Mouse (Mus musculus): ENCODE measurements around the gene Cpxm1. TPM values are rescaled to one million over a fixed set of nuclear protein-coding genes. Genes with fewer than 3 reads are reported as not detected.

Gene Cpxm1
- polyA plus RNA-seq (2015; fragmentation: Nextera tagmentation; extraction: Ambion mirVana): 2.5 and 5.0 TPM in 2 replicates

- no peaks in the 10 kb centered on the region for H3K36me3 ChIP-seq (ENCODE audit: control insufficient read depth, insufficient read depth)
- peaks cover 30% of the 10 kb centered on the region for H3K27me3 ChIP-seq (ENCODE audit: control insufficient read depth, insufficient read depth, low read depth, low read length)
- H3K4me2 ChIP-seq (ENCODE audit: low read depth, low read length): peak within 1 kb of the TSS; percentile 63
- no peak for ATAC-seq (ENCODE audit: low read depth)
- no peaks in the 10 kb centered on the region for H3K9me3 ChIP-seq (replicated peaks; ENCODE audit: control insufficient read depth, low read length)
- WGBS (ENCODE audit: insufficient replicate concordance): 1% methylated on average over 50 of the region's 53 CpGs
- no peak within 1 kb of the TSS for H3K9ac ChIP-seq (ENCODE audit: low read depth, low read length)
- no peak within 1 kb of the TSS for H3K27ac ChIP-seq (ENCODE audit: low read length)
- no peaks in the 10 kb centered on the region for H3K4me1 ChIP-seq (ENCODE audit: control insufficient read depth, low read depth, low read length)
- peak within 1 kb of the TSS; percentile 38 for H3K4me3 ChIP-seq (ENCODE audit: low read depth, low read length)
Measured at GRCm38 (mm10) chr2:130397186-130397985, at the start of gene Cpxm1. Gene Cpxm1, minus strand, starts transcription at chr2:130397574.

DNA sequence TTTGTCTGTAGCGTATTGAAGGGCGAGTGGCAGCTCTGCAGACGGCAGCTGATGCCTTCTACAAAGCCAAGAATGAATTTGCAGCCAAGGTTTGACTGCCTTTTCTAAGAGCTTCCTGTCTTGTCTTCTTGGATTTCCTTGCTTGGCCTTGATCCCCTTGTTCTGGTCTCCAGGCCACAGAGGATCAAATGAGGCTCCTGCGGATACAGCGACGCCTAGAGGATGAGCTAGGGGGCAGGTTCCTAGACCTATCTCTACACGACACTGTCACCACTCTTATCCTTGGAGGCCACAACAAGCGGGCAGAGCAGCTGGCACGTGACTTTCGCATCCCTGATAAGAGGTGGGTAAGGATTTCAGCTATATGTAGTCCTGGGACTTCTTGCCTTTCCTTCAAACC, 44.8 kb upstream of the Cpxm1 start:
- ATAC-seq (ENCODE audit: low read depth): peak; percentile 79
- Histone ChIP-seq H3K36me3 (ENCODE audit: control insufficient read depth, insufficient read depth) (peaks cover 40% of the 10 kb centered on the region), H3K4me3 (ENCODE audit: low read depth, low read length) (no peak overlapping the region), H3K9me3 (replicated peaks; ENCODE audit: control insufficient read depth, low read length) (no peaks in the 10 kb centered on the region), H3K9ac (ENCODE audit: low read depth, low read length) (no peak overlapping the region), H3K4me1 (ENCODE audit: control insufficient read depth, low read depth, low read length) (peaks cover 12% of the 10 kb centered on the region), H3K27me3 (ENCODE audit: control insufficient read depth, insufficient read depth, low read depth, low read length) (no peaks in the 10 kb centered on the region), H3K27ac (ENCODE audit: low read length) (no peak overlapping the region), H3K4me2 (ENCODE audit: low read depth, low read length) (no peak overlapping the region)
- 45% methylated on average over 10 of the region's 10 CpGs for WGBS (ENCODE audit: insufficient replicate concordance)

DNA sequence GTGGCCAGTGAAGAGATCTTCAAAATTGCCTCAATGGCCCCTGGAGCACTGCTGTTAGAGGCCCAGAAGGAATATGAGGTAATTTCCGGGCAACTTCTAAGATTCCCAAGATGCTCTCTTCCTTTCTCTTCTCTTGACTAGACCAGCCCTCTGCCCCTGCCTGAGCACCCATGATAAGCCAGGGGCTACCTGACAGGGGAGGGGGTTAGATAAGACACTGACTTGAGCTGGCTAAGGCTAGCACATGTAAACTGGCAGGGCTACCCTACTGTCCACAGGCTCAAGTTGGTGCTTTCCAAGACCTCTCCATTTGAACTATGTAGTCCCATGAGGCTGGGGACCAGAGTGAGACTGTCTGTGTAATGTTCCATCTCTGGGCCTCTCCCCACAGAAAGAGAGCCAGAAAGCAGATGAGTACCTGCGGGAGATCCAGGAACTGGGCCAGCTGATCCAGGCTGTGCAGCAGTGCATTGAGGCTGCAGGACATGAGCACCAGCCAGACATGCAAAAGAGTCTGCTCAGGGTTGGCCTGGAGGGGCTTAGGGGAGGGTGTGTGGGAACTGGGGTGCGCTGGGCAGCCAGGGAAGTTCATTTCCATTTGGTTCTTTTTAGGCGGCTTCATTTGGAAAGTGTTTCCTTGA, 42.6 kb upstream of the Cpxm1 start:
- H3K27me3 ChIP-seq (ENCODE audit: control insufficient read depth, insufficient read depth, low read depth, low read length): no peaks in the 10 kb centered on the region
- H3K36me3 ChIP-seq (ENCODE audit: control insufficient read depth, insufficient read depth): peaks cover 40% of the 10 kb centered on the region
- H3K9ac ChIP-seq (ENCODE audit: low read depth, low read length): no peak overlapping the region
- ATAC-seq (ENCODE audit: low read depth): 0 out of 2 replicates have a peak, but pooled peaks have one; percentile 19
- H3K9me3 ChIP-seq (replicated peaks; ENCODE audit: control insufficient read depth, low read length): no peaks in the 10 kb centered on the region
- no peak overlapping the region for H3K4me2 ChIP-seq (ENCODE audit: low read depth, low read length)
- 69% methylated on average over 4 of the region's 4 CpGs for WGBS (ENCODE audit: insufficient replicate concordance)
- H3K27ac ChIP-seq (ENCODE audit: low read length): no peak overlapping the region
- H3K4me3 ChIP-seq (ENCODE audit: low read depth, low read length): no peak overlapping the region
- H3K4me1 ChIP-seq (ENCODE audit: control insufficient read depth, low read depth, low read length): peaks cover 12% of the 10 kb centered on the region

DNA sequence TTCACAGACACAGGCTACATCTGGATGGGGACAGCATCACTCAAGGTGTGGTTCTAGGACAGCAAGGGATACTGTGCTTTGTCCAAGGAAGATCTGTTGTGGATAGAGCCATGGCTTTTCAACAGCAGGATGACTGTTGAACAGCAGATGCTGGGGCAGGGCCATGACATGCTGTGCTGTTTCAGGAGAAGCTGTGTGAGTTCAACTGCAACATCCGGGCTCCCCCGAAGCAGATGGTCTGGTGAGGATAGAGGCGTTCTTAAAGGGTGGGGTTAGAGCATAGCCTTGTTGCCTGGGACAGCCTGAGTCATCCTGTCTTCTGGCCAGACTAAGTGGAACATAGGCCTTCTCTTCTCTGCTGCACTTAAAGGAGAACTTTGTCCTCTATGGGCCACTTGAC, 41.5 kb upstream of the Cpxm1 start:
- WGBS (ENCODE audit: insufficient replicate concordance): 85% methylated on average over 3 of the region's 3 CpGs
- no peaks in the 10 kb centered on the region for H3K9me3 ChIP-seq (replicated peaks; ENCODE audit: control insufficient read depth, low read length)

GRCm38 (mm10) chr2:130436769-130437168, 39.4 kb upstream of the Cpxm1 start:
- no peak overlapping the region for H3K9ac ChIP-seq (ENCODE audit: low read depth, low read length)
- 76% methylated on average over 1 of the region's 1 CpGs for WGBS (ENCODE audit: insufficient replicate concordance)
- H3K4me1 ChIP-seq (ENCODE audit: control insufficient read depth, low read depth, low read length): peaks cover 5% of the 10 kb centered on the region; the same call in 1 of the 2 replicates
- H3K27me3 ChIP-seq (ENCODE audit: control insufficient read depth, insufficient read depth, low read depth, low read length): no peaks in the 10 kb centered on the region
- no peak for ATAC-seq (ENCODE audit: low read depth)
- peaks cover 22% of the 10 kb centered on the region for H3K36me3 ChIP-seq (ENCODE audit: control insufficient read depth, insufficient read depth)
- H3K27ac ChIP-seq (ENCODE audit: low read length): no peak overlapping the region
- H3K4me3 ChIP-seq (ENCODE audit: low read depth, low read length): no peak overlapping the region
- H3K4me2 ChIP-seq (ENCODE audit: low read depth, low read length): no peak overlapping the region
- no peaks in the 10 kb centered on the region for H3K9me3 ChIP-seq (replicated peaks; ENCODE audit: control insufficient read depth, low read length)

More for the DNA sequence above, 41.5 kb upstream of the Cpxm1 start:
- ATAC-seq (ENCODE audit: low read depth): no peak
- Histone ChIP-seq H3K4me1 (ENCODE audit: control insufficient read depth, low read depth, low read length) (peaks cover 12% of the 10 kb centered on the region), H3K27me3 (ENCODE audit: control insufficient read depth, insufficient read depth, low read depth, low read length) (no peaks in the 10 kb centered on the region), H3K4me2 (ENCODE audit: low read depth, low read length) (no peak overlapping the region), H3K4me3 (ENCODE audit: low read depth, low read length) (no peak overlapping the region), H3K9ac (ENCODE audit: low read depth, low read length) (no peak overlapping the region), H3K27ac (ENCODE audit: low read length) (no peak overlapping the region), H3K36me3 (ENCODE audit: control insufficient read depth, insufficient read depth) (peaks cover 39% of the 10 kb centered on the region)

DNA sequence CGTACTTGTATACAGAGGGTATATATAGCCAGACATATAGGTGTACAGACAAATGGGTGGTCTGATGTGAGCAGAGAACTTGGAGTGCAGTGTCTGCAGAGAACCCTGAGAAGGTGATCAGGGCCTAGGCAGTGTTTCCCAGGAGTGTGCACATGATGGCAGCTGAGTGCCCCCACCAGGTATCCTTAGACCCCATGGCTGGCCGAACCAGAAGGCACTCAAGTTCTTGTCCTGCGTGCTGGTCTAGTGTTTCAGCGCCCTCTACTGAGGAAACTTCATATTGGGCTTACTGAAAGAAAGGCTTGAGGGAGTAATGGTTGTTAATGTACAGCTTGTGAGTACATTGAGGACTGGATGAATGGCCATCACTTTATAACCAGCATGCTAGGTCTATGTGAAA, 35.8 kb upstream of the Cpxm1 start:
- ATAC-seq (ENCODE audit: low read depth): peak; percentile 9; the same call in 1 of the 2 replicates

DNA sequence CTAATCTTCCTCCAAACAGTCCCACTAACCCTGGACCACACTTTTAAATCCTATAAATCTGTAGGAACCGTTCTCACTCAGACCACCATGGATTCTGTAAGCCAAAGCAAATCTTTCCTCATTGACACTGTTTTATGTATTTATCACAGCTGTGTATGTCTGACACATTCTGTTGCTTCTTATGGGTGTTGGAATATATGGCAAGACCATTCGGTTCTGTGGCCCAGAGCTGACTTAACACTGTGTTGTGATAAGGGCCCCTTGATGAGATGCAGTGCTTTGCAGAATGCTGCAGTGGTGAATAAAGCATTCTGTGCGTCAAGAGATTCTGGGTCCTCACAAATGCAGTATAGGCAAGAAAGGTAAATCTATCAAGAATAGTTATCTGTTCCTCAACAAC, 34.8 kb upstream of the Cpxm1 start:
- H3K36me3 ChIP-seq (ENCODE audit: control insufficient read depth, insufficient read depth): no peaks in the 10 kb centered on the region
- ATAC-seq (ENCODE audit: low read depth): no peak
- no peak overlapping the region for H3K9ac ChIP-seq (ENCODE audit: low read depth, low read length)
- H3K4me1 ChIP-seq (ENCODE audit: control insufficient read depth, low read depth, low read length): peaks cover 2% of the 10 kb centered on the region
- no peak overlapping the region for H3K27ac ChIP-seq (ENCODE audit: low read length)
- no peaks in the 10 kb centered on the region for H3K27me3 ChIP-seq (ENCODE audit: control insufficient read depth, insufficient read depth, low read depth, low read length)
- H3K9me3 ChIP-seq (replicated peaks; ENCODE audit: control insufficient read depth, low read length): no peaks in the 10 kb centered on the region
- no peak overlapping the region for H3K4me3 ChIP-seq (ENCODE audit: low read depth, low read length)
- no peak overlapping the region for H3K4me2 ChIP-seq (ENCODE audit: low read depth, low read length)
- WGBS (ENCODE audit: insufficient replicate concordance): 71% methylated on average over 3 of the region's 3 CpGs

More for the DNA sequence above, 35.8 kb upstream of the Cpxm1 start:
- no peak overlapping the region for H3K9ac ChIP-seq (ENCODE audit: low read depth, low read length)
- H3K4me2 ChIP-seq (ENCODE audit: low read depth, low read length): no peak overlapping the region
- H3K4me1 ChIP-seq (ENCODE audit: control insufficient read depth, low read depth, low read length): peaks cover 2% of the 10 kb centered on the region
- H3K36me3 ChIP-seq (ENCODE audit: control insufficient read depth, insufficient read depth): peaks cover 5% of the 10 kb centered on the region
- 20% methylated on average over 4 of the region's 4 CpGs for WGBS (ENCODE audit: insufficient replicate concordance)
- H3K9me3 ChIP-seq (replicated peaks; ENCODE audit: control insufficient read depth, low read length): no peaks in the 10 kb centered on the region
- no peak overlapping the region for H3K27ac ChIP-seq (ENCODE audit: low read length)
- no peak overlapping the region for H3K4me3 ChIP-seq (ENCODE audit: low read depth, low read length)
- H3K27me3 ChIP-seq (ENCODE audit: control insufficient read depth, insufficient read depth, low read depth, low read length): no peaks in the 10 kb centered on the region

DNA sequence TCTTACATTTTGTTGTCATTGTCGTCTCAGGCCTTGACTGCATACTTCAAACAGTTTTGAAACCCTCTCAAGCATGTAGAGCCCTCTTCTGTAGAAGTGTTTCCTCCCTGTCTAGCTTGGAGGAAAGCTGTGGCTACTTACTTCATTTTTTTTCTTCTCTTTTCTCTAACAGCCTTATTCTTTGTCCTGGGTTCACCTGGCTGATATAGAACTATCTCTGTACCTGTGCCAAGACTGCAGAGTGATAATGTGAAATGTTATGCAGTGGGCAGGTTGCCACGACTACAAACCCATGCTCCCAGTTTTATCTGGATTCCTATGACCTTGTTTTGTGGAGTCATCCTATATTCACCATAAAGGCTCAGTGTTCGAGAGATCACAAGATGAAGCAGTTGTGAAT, 33.1 kb upstream of the Cpxm1 start:
- H3K9me3 ChIP-seq (replicated peaks; ENCODE audit: control insufficient read depth, low read length): no peaks in the 10 kb centered on the region
- no peak overlapping the region for H3K27ac ChIP-seq (ENCODE audit: low read length)
- WGBS (ENCODE audit: insufficient replicate concordance): 59% methylated on average over 3 of the region's 3 CpGs
- H3K27me3 ChIP-seq (ENCODE audit: control insufficient read depth, insufficient read depth, low read depth, low read length): no peaks in the 10 kb centered on the region
- H3K9ac ChIP-seq (ENCODE audit: low read depth, low read length): no peak overlapping the region
- no peaks in the 10 kb centered on the region for H3K36me3 ChIP-seq (ENCODE audit: control insufficient read depth, insufficient read depth)
- H3K4me3 ChIP-seq (ENCODE audit: low read depth, low read length): no peak overlapping the region
- ATAC-seq (ENCODE audit: low read depth): no peak
- H3K4me2 ChIP-seq (ENCODE audit: low read depth, low read length): no peak overlapping the region
- H3K4me1 ChIP-seq (ENCODE audit: control insufficient read depth, low read depth, low read length): peaks cover 2% of the 10 kb centered on the region

GRCm38 (mm10) chr2:130429851-130430250, 32.5 kb upstream of the Cpxm1 start:
- no peak for ATAC-seq (ENCODE audit: low read depth)
- Histone ChIP-seq H3K27ac (ENCODE audit: low read length) (no peak overlapping the region), H3K9me3 (replicated peaks; ENCODE audit: control insufficient read depth, low read length) (no peaks in the 10 kb centered on the region), H3K4me1 (ENCODE audit: control insufficient read depth, low read depth, low read length) (peaks cover 8% of the 10 kb centered on the region), H3K4me3 (ENCODE audit: low read depth, low read length) (no peak overlapping the region), H3K4me2 (ENCODE audit: low read depth, low read length) (no peak overlapping the region), H3K9ac (ENCODE audit: low read depth, low read length) (no peak overlapping the region), H3K27me3 (ENCODE audit: control insufficient read depth, insufficient read depth, low read depth, low read length) (no peaks in the 10 kb centered on the region), H3K36me3 (ENCODE audit: control insufficient read depth, insufficient read depth) (no peaks in the 10 kb centered on the region)
- WGBS (ENCODE audit: insufficient replicate concordance): 58% methylated on average over 2 of the region's 2 CpGs

All from liver, embryonic 16.5 days (tissue).